Mouse (Mus musculus) myocyte (in vitro differentiated cells): ENCODE data around the gene Zfp385c.

Source experiments
- CEBPB ChIP-seq: IDR thresholded peaks from 2 replicates; pipeline ENCODE4 v1.6.1; 2011; ENCODE audit warnings: mild to moderate bottlenecking, moderate library complexity; ENCODE audit not compliant: poor library complexity, insufficient read depth, severe bottlenecking
- E2F4 ChIP-seq: IDR thresholded peaks from one replicate; pipeline ENCODE4 v1.6.1; 2011; ENCODE audit warnings: mild to moderate bottlenecking, control low read depth, moderate library complexity; ENCODE audit not compliant: insufficient read depth
- MAX ChIP-seq: IDR thresholded peaks from one replicate; pipeline ENCODE4 v1.6.1; 2011; ENCODE audit warnings: low read depth, mild to moderate bottlenecking, control low read depth
- MYOD1 ChIP-seq, 3 experiments: IDR thresholded peaks; one replicate each; pipeline ENCODE4 v1.6.1; 2011; ENCODE audit warnings: control low read depth in 2 of 3, low read depth in 2 of 3, mild to moderate bottlenecking in 2 of 3, moderate library complexity in 1 of 3; ENCODE audit not compliant: insufficient read length in 2 of 3, control insufficient read depth in 1 of 3
- MYOG ChIP-seq, 3 experiments: IDR thresholded peaks; one replicate each; pipeline ENCODE4 v1.6.1; 2011; ENCODE audit warnings: control low read depth in 2 of 3, low read depth in 2 of 3, mild to moderate bottlenecking in 2 of 3; ENCODE audit not compliant: insufficient read length in 2 of 3, control insufficient read depth in 1 of 3, insufficient read depth in 1 of 3
- POLR2A ChIP-seq: IDR thresholded peaks from one replicate; pipeline ENCODE4 v1.6.1; 2011; ENCODE audit warnings: low read depth, mild to moderate bottlenecking, control low read depth, moderate library complexity; ENCODE audit not compliant: insufficient read length
- SRF ChIP-seq: IDR thresholded peaks from one replicate; pipeline ENCODE4 v1.6.1; 2011; ENCODE audit warnings: low read depth; ENCODE audit not compliant: control insufficient read depth, insufficient read length
- TCF12 ChIP-seq: IDR thresholded peaks from one replicate; pipeline ENCODE4 v1.6.1; 2011; ENCODE audit warnings: mild to moderate bottlenecking, control low read depth; ENCODE audit not compliant: poor library complexity, insufficient read depth, severe bottlenecking
- TCF3 ChIP-seq: IDR thresholded peaks from one replicate; pipeline ENCODE4 v1.6.1; 2011; ENCODE audit warnings: low read depth, control low read depth; ENCODE audit not compliant: insufficient read length
- USF1 ChIP-seq: IDR thresholded peaks from one replicate; pipeline ENCODE4 v1.6.1; 2011; ENCODE audit warnings: low read depth, mild to moderate bottlenecking, control low read depth, moderate library complexity

GRCm38 (mm10) chr11:100702081-100702851 is 10.0 kb upstream of the Zfp385c start:
- TF ChIP-seq MYOG (IDR thresholded peaks at IDR 0.05; ENCODE audit: control insufficient read depth in 1 of 3, insufficient read depth in 1 of 3, insufficient read length in 2 of 3, low read depth in 2 of 3) (no peak), SRF (no peak), POLR2A (no peak), MAX (no peak), E2F4 (no peak), TCF3 (no peak), USF1 (no peak), CEBPB (no peak), TCF12 (no peak), MYOD1 (IDR thresholded peaks at IDR 0.05; ENCODE audit: control insufficient read depth in 1 of 3, insufficient read length in 2 of 3, low read depth in 2 of 3) (no peak)
